Mouse (Mus musculus) hindbrain, embryonic 10.5 days (tissue): ENCODE measurements around the gene Tmsb4x. TPM values are rescaled to one million over a fixed set of nuclear protein-coding genes. Genes with fewer than 3 reads are reported as not detected.
A peak's percentile ranks its signal among the peaks of the same experiment; 100 is the strongest.

Source experiments
- DNase-seq: peaks from one replicate; pipeline ENCODE4 v3.0.0-alpha.2; 2017; ENCODE audit warnings: low spot score
- H3K27ac ChIP-seq: fragments of 300-500 bp; sonication (generic); 2 replicates; pipeline ENCODE4 v1.5.1; 2016; ENCODE audit warnings: mild to moderate bottlenecking, moderate library complexity
- H3K27me3 ChIP-seq: fragments of 300-500 bp; sonication (generic); 2 replicates; pipeline ENCODE4 v1.6.1; 2016; ENCODE audit warnings: mild to moderate bottlenecking; ENCODE audit not compliant: poor library complexity, insufficient read depth, severe bottlenecking
- H3K36me3 ChIP-seq: fragments of 300-500 bp; sonication (generic); 2 replicates; pipeline ENCODE4 v1.6.1; 2016; ENCODE audit warnings: mild to moderate bottlenecking, moderate library complexity
- H3K4me1 ChIP-seq: fragments of 300-500 bp; sonication (generic); replicated peaks from 2 replicates; pipeline ENCODE4 v1.6.1; 2016; ENCODE audit warnings: mild to moderate bottlenecking
- H3K4me3 ChIP-seq: fragments of 300-500 bp; sonication (generic); 2 replicates; pipeline ENCODE4 v1.5.1; 2016; ENCODE audit warnings: mild to moderate bottlenecking, moderate library complexity
- H3K9me3 ChIP-seq: fragments of 300-500 bp; sonication (generic); 2 replicates; pipeline ENCODE4 v1.6.1; 2016; ENCODE audit warnings: mild to moderate bottlenecking, moderate library complexity
- WGBS: fragments of 180-500 bp; shearing (Covaris S2); methylation state at CpG from one replicate; pipeline ENCODE4 v1.1.7; 2016; 5-methylcytosine and 5-hydroxymethylcytosine counted together
- polyA plus RNA-seq: library from polyadenylated mRNA; unstranded; fragments of >200 nt; fragmentation: Nextera tagmentation; extraction: Ambion mirVana; gene quantifications from 2 replicates; pipeline ENCODE4 v1.2.1, GENCODE M21; 2016

Tmsb4x gene
- polyA plus RNA-seq, 1 experiment from 2014 or later, result 5,498 TPM

- Histone ChIP-seq H3K4me3 (0 out of 2 replicates have a peak overlapping the region, but pooled peaks have one; percentile 64), H3K27me3 (peaks cover 63% of the 10 kb centered on the region), H3K27ac (peak overlapping the region; percentile 90), H3K9me3 (no peaks in the 10 kb centered on the region), H3K36me3 (peaks cover 8% of the 10 kb centered on the region), H3K4me1 (peaks cover 22% of the 10 kb centered on the region)
- WGBS, result 42% methylated on average over 6 of the region's 6 CpGs
- no peak for DNase-seq
These were observed 1.2 kb upstream of the Tmsb4x start for GRCm38 (mm10) chrX:167210319-167210728.

GRCm38 (mm10) chrX:167209828-167210227, 713 bp upstream of the Tmsb4x start:
- peaks cover 68% of the 10 kb centered on the region for H3K27me3 ChIP-seq
- H3K36me3 ChIP-seq, result peaks cover 8% of the 10 kb centered on the region
- H3K27ac ChIP-seq, result peak overlapping the region; percentile 90
- H3K9me3 ChIP-seq, result no peaks in the 10 kb centered on the region
- peak overlapping the region; percentile 64 for H3K4me3 ChIP-seq
- DNase-seq, result no peak
- 62% methylated on average over 8 of the region's 8 CpGs for WGBS
- H3K4me1 ChIP-seq, result peaks cover 22% of the 10 kb centered on the region

GRCm38 (mm10) chrX:167208506-167208820, 652 bp downstream of the Tmsb4x start:
- no peaks in the 10 kb centered on the region for H3K9me3 ChIP-seq
- peaks cover 80% of the 10 kb centered on the region for H3K27me3 ChIP-seq
- 25% methylated on average over 16 of the region's 16 CpGs for WGBS
- peak overlapping the region; percentile 90 for H3K27ac ChIP-seq
- DNase-seq, result peak; percentile 42
- peaks cover 8% of the 10 kb centered on the region for H3K36me3 ChIP-seq
- H3K4me3 ChIP-seq, result peak overlapping the region; percentile 64
- peaks cover 22% of the 10 kb centered on the region for H3K4me1 ChIP-seq

GRCm38 (mm10) chrX:167207741-167208505, 1.2 kb downstream of the Tmsb4x start:
- H3K27ac ChIP-seq, result peak overlapping the region; percentile 90
- H3K4me3 ChIP-seq, result peak overlapping the region; percentile 64
- H3K9me3 ChIP-seq, result no peaks in the 10 kb centered on the region
- 25% methylated on average over 25 of the region's 25 CpGs for WGBS
- DNase-seq, result peak; percentile 32
- peaks cover 80% of the 10 kb centered on the region for H3K27me3 ChIP-seq
- H3K36me3 ChIP-seq, result peaks cover 8% of the 10 kb centered on the region
- peaks cover 22% of the 10 kb centered on the region for H3K4me1 ChIP-seq

GRCm38 (mm10) chrX:167205813-167206520, 3.1 kb downstream of the Tmsb4x start:
- Histone ChIP-seq H3K4me1 (peaks cover 10% of the 10 kb centered on the region), H3K4me3 (peak overlapping the region; percentile 64), H3K27me3 (peaks cover 87% of the 10 kb centered on the region), H3K36me3 (peaks cover 8% of the 10 kb centered on the region), H3K27ac (0 out of 2 replicates have a peak overlapping the region, but pooled peaks have one; percentile 16), H3K9me3 (no peaks in the 10 kb centered on the region)
- 61% methylated on average over 8 of the region's 8 CpGs for WGBS
- peak; percentile 36 for DNase-seq

GRCm38 (mm10) chrX:167201365-167201764, 7.8 kb downstream of the Tmsb4x start:
- Histone ChIP-seq H3K27me3 (peaks cover 85% of the 10 kb centered on the region), H3K4me3 (no peak overlapping the region), H3K4me1 (no peaks in the 10 kb centered on the region; the same call in 1 of the 2 replicates), H3K9me3 (no peaks in the 10 kb centered on the region), H3K36me3 (no peaks in the 10 kb centered on the region), H3K27ac (no peak overlapping the region)
- WGBS, result 86% methylated on average over 2 of the region's 2 CpGs
- no peak for DNase-seq

- Histone ChIP-seq H3K4me3 (no peak overlapping the region), H3K27ac (no peak overlapping the region), H3K4me1 (no peaks in the 10 kb centered on the region), H3K27me3 (peaks cover 66% of the 10 kb centered on the region), H3K9me3 (no peaks in the 10 kb centered on the region), H3K36me3 (no peaks in the 10 kb centered on the region)
- DNase-seq, result no peak
- 68% methylated on average over 2 of the region's 2 CpGs for WGBS
These were observed 13.9 kb downstream of the Tmsb4x start for GRCm38 (mm10) chrX:167195228-167195649.

- no peak for DNase-seq
- Histone ChIP-seq H3K9me3 (no peaks in the 10 kb centered on the region), H3K36me3 (no peaks in the 10 kb centered on the region), H3K27me3 (peaks cover 60% of the 10 kb centered on the region), H3K27ac (no peak overlapping the region), H3K4me3 (no peak overlapping the region), H3K4me1 (peaks cover 4% of the 10 kb centered on the region; the same call in 1 of the 2 replicates)
- WGBS, result 57% methylated on average over 2 of the region's 2 CpGs
These were observed 22.8 kb downstream of the Tmsb4x start for GRCm38 (mm10) chrX:167186306-167186705.

GRCm38 (mm10) chrX:167183535-167183934, 25.6 kb downstream of the Tmsb4x start:
- no peak for DNase-seq
- WGBS, result 35% methylated on average over 6 of the region's 6 CpGs
- Histone ChIP-seq H3K27ac (no peak overlapping the region), H3K27me3 (peaks cover 70% of the 10 kb centered on the region), H3K4me1 (peaks cover 4% of the 10 kb centered on the region; the same call in 1 of the 2 replicates), H3K36me3 (no peaks in the 10 kb centered on the region), H3K9me3 (no peaks in the 10 kb centered on the region), H3K4me3 (no peak overlapping the region)

GRCm38 (mm10) chrX:167182411-167182810, 26.7 kb downstream of the Tmsb4x start:
- DNase-seq, result no peak
- H3K36me3 ChIP-seq, result no peaks in the 10 kb centered on the region
- WGBS, result 79% methylated on average over 5 of the region's 5 CpGs
- peaks cover 4% of the 10 kb centered on the region; the same call in 1 of the 2 replicates for H3K4me1 ChIP-seq
- no peak overlapping the region for H3K4me3 ChIP-seq
- H3K27ac ChIP-seq, result no peak overlapping the region
- no peaks in the 10 kb centered on the region for H3K9me3 ChIP-seq
- peaks cover 77% of the 10 kb centered on the region for H3K27me3 ChIP-seq

GRCm38 (mm10) chrX:167179961-167180642, 29.0 kb downstream of the Tmsb4x start:
- no peaks in the 10 kb centered on the region for H3K36me3 ChIP-seq
- H3K4me3 ChIP-seq, result no peak overlapping the region
- H3K27me3 ChIP-seq, result peaks cover 92% of the 10 kb centered on the region
- WGBS, result 70% methylated on average over 4 of the region's 4 CpGs
- DNase-seq, result no peak
- H3K4me1 ChIP-seq, result peaks cover 4% of the 10 kb centered on the region; the same call in 1 of the 2 replicates
- no peak overlapping the region for H3K27ac ChIP-seq
- no peaks in the 10 kb centered on the region for H3K9me3 ChIP-seq

GRCm38 (mm10) chrX:167179549-167179948, 29.6 kb downstream of the Tmsb4x start:
- 92% methylated on average over 3 of the region's 3 CpGs for WGBS
- no peak for DNase-seq
- Histone ChIP-seq H3K4me1 (peaks cover 4% of the 10 kb centered on the region; the same call in 1 of the 2 replicates), H3K27ac (no peak overlapping the region), H3K4me3 (no peak overlapping the region), H3K27me3 (peaks cover 92% of the 10 kb centered on the region), H3K9me3 (no peaks in the 10 kb centered on the region), H3K36me3 (no peaks in the 10 kb centered on the region)
